Mouse (Mus musculus) macrophage (primary cell): ENCODE data around the gene Fbl. TPM values are rescaled to one million over a fixed set of nuclear protein-coding genes. Genes with fewer than 3 reads are reported as not detected.

Experiments used
- H3K27ac ChIP-seq: fragments of 350-480 bp; formaldehyde crosslinking; 2 replicates; pipeline ENCODE4 v1.9.0; 2021
- H3K36me3 ChIP-seq: fragments of 350-480 bp; formaldehyde crosslinking; 2 replicates; pipeline ENCODE4 v1.9.0; 2021; ENCODE audit errors: inconsistent target
- H3K4me3 ChIP-seq: fragments of 350-480 bp; formaldehyde crosslinking; 2 replicates; pipeline ENCODE4 v1.9.0; 2021; ENCODE audit errors: inconsistent target
- H3K79me2 ChIP-seq: fragments of 350-480 bp; formaldehyde crosslinking; 2 replicates; pipeline ENCODE4 v1.9.0; 2021; ENCODE audit errors: inconsistent target
- WGBS: methylation state at CpG from one replicate; pipeline ENCODE4 v1.1.7; 2026; ENCODE audit warnings: inconsistent platforms; ENCODE audit not compliant: missing documents; 5-methylcytosine and 5-hydroxymethylcytosine counted together
- polyA plus RNA-seq: library from polyadenylated mRNA; stranded (reverse); fragments of 250-400 nt; gene quantifications from 3 replicates; pipeline ENCODE4 v1.2.4, GENCODE M21; 2018; ENCODE audit warnings: inconsistent platforms

Fbl gene
- polyA plus RNA-seq, 1 experiment from 2014 or later = 80.2 TPM

DNA sequence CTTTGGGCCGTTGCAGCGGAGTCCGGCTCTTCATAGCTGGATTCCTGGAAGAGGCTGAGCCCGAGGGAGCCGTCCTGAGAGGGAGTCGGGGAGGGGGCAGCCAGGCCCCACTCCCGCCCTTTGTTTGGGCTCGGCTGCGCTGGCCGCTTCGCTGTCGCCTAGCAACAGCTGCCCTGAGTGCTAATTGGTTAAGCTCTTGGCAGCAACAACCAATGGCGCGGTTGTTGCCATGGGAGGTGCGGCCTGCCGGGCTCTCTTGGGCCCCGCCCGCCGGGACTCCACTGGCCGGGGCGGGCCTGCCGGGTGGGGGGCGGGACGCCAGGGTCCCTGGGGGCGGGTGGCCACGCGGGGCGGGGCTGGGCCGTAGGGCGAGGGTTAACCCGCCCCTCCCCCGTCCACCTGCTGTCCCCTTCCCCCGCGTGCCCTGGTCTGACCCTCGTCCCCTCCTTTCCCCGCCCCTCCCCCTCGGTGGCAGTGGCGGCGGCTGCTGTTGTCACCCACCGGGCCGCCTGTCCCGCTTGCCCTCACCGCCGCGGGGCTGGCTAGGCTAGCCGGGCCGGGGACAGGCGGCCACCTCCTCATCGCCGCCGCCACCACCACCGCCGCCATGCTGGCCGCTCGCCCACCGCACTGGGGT, 10.3 kb downstream of the Fbl start:
- 3% methylated on average over 42 of the region's 56 CpGs for WGBS
- Histone ChIP-seq H3K36me3 (peaks cover 47% of the 10 kb centered on the region), H3K4me3 (peak overlapping the region; percentile 39), H3K27ac (peak overlapping the region; percentile 34; the same call in 1 of the 2 replicates), H3K79me2 (peaks cover 11% of the 10 kb centered on the region)

DNA sequence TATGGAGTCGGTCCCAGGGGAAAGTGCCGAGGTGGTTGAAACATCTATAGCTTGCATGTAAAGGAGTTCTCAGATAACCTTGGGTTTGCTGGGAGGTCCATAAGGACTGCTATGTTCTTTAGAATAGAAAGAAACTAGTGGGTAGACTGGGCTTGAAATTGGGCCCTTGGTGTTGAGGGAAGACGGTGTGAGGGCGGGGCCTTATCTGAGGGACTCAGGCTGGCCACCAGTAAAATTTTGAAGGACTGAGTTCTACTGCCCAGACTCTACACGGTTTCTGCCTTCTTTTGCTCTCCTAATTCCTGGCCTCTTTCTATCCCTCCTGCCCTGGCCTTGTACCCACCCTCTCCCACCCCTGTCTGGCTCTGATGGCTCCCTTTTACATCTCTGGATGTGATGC, 11.4 kb downstream of the Fbl start:
- Histone ChIP-seq H3K36me3 (peaks cover 52% of the 10 kb centered on the region), H3K79me2 (peaks cover 11% of the 10 kb centered on the region), H3K27ac (no peak overlapping the region), H3K4me3 (no peak overlapping the region; the same call in 1 of the 2 replicates)
- 85% methylated on average over 5 of the region's 5 CpGs for WGBS

DNA sequence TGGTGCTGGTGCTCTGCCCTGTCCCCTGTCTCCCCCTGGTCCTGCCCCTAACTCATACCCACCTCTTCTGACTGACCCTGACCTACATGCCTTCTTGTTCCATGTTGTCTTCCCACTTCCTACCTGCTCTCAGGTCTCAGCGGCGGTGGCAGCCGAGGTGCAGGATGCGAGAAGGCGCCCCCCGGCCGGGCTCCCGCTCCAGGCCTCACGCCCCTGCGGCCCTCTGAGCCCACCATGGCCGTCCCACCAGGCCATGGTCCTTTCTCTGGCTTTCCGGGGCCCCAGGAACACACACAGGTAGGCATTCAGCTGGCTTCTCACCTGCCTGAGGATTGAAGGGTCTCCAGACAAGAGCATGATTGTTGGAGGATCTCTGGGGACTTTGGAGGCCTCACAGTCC, 11.9 kb downstream of the Fbl start:
- Histone ChIP-seq H3K79me2 (peaks cover 11% of the 10 kb centered on the region), H3K4me3 (no peak overlapping the region), H3K27ac (no peak overlapping the region), H3K36me3 (peaks cover 53% of the 10 kb centered on the region)
- 93% methylated on average over 12 of the region's 12 CpGs for WGBS

DNA sequence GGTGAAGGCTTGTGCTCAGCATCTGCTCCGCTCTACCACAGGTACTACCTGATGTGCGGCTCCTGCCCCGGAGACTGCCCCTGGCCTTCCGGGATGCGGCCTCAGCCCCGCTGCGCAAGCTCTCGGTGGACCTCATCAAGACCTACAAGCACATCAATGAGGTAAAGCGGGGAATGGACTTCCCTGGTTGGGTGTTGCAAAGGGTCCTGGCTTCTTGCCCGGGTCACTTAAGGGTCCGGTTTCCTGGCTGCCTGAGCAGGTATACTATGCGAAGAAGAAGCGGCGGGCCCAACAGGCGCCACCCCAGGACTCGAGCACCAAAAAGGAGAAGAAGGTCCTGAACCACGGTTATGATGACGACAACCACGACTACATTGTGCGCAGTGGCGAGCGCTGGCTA, 12.8 kb downstream of the Fbl start:
- Histone ChIP-seq H3K79me2 (peaks cover 11% of the 10 kb centered on the region), H3K36me3 (peaks cover 51% of the 10 kb centered on the region), H3K27ac (no peak overlapping the region), H3K4me3 (no peak overlapping the region)
- WGBS = 88% methylated on average over 21 of the region's 22 CpGs

DNA sequence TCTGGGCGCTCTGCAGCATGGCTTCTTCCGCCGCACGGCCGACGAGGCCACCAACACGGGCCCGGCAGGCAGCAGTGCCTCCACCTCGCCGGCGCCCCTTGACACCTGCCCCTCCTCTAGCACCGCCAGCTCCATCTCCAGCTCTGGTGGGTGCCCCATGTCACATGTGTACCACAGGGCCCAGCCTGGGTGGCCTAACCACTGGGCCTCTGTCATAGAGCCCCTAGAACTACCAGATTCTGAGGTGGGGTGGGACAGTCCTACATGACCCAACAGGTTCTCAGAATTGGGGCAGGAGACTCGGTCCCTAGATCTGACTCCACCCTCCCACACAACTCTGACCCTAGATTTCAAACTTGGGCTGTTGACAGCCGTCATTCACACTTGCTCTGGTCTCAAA, 16.4 kb downstream of the Fbl start:
- 93% methylated on average over 13 of the region's 14 CpGs for WGBS
- Histone ChIP-seq H3K4me3 (no peak overlapping the region), H3K79me2 (peaks cover 4% of the 10 kb centered on the region), H3K27ac (no peak overlapping the region), H3K36me3 (peaks cover 49% of the 10 kb centered on the region)

DNA sequence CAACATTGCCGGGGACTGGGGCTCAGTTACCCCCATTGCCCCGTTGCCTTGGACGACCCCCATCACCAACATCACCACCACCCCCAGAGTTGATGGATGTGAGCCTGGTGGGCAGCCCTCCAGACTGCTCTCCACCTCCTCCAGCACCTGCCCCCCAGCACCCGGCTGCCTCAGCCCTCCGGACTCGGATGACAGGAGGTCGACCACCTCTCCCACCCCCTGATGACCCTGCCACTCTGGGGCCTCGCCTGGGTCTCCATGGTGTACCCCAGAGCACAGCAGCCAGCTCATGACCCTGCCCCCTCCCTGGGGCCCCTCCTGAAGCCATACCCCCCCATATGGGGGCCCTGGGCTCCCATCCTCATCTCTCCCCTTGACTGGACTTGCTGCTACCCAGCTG, 17.1 kb downstream of the Fbl start:
- Histone ChIP-seq H3K36me3 (peaks cover 49% of the 10 kb centered on the region), H3K79me2 (no peaks in the 10 kb centered on the region), H3K27ac (no peak overlapping the region), H3K4me3 (no peak overlapping the region)
- 92% methylated on average over 8 of the region's 8 CpGs for WGBS

DNA sequence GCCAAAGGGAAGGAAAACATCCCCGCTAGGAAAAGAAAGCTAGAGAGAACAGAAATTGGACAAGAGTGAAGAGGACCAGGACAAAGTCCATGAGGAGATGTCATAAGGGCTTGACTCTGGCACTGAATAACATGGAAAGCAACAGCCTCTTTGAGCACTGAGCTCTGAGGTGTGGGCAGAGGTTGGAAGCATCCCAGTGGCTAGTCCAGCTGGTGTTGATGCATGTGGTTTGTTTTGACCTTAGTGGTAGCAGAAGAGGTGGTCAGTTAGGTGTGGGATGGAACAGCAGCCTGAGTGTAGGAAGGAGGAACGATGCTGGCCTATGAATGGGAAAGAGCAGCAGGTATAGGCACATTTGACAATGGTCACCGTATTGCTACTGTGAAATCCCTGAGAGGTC, 22.0 kb downstream of the Fbl start:
- H3K4me3 ChIP-seq = no peak overlapping the region
- WGBS = 87% methylated on average over 3 of the region's 3 CpGs
- no peaks in the 10 kb centered on the region for H3K79me2 ChIP-seq
- no peak overlapping the region for H3K27ac ChIP-seq
- peaks cover 12% of the 10 kb centered on the region; the same call in 1 of the 2 replicates for H3K36me3 ChIP-seq

DNA sequence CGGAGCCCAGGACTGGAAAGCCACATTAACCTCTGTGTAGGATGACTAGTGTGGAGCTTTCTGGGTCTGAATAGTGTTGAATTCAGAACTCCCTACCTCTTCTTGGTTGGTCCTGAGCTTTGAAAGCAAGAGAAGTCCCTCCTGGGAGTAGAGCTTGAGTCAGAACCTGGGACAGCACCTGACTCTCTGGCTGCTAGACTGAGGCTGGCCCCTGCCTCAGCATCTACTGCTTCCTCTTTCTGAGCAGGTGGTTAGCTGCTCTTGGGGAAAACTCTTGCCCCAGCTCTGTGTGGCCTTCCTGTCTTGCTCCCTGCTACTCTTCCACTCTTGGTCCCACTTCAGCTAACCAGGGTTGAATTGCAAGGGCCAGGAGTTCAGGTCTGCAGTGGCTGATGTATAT, 22.4 kb downstream of the Fbl start:
- Histone ChIP-seq H3K79me2 (no peaks in the 10 kb centered on the region), H3K4me3 (no peak overlapping the region), H3K36me3 (peaks cover 10% of the 10 kb centered on the region; the same call in 1 of the 2 replicates)

DNA sequence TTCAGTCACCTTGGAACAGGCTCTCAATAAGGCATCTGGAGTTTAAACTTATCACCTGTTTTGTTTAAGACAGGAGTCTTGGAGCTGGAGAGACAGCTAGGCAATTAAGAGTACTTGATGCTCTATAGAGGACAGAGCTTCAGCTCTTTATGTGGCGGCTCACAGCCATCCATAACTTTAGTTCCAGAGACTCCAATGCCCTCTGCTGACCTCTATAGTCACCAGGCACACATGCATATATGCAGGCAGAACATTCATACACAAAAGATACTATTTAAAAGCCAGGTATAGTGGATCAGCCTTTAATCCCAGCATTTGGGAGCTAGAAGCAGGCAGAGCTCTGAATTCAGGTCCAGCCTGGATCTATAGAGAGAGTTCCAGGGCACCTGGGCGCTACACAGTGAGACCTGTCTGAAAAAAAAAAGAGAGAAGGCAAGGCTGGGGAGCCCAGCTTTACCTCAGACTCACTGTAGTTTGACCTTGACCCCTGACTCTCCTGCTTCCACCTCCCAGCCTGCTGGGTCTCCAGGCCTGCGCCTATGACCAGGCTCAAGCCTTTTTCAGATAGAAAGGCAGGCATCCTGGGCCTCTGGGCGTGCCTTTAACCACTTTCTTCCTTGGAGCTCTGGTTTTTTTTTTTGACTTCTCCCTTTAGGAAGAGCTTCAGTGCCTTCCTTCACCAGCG, 26.0 kb downstream of the Fbl start:
- H3K79me2 ChIP-seq = no peaks in the 10 kb centered on the region
- 90% methylated on average over 5 of the region's 5 CpGs for WGBS
- H3K36me3 ChIP-seq = no peaks in the 10 kb centered on the region
- H3K4me3 ChIP-seq = no peak overlapping the region
- H3K27ac ChIP-seq = no peak overlapping the region

More for the DNA sequence above, 22.4 kb downstream of the Fbl start:
- H3K27ac ChIP-seq = no peak overlapping the region
- WGBS = 92% methylated on average over 1 of the region's 1 CpGs

DNA sequence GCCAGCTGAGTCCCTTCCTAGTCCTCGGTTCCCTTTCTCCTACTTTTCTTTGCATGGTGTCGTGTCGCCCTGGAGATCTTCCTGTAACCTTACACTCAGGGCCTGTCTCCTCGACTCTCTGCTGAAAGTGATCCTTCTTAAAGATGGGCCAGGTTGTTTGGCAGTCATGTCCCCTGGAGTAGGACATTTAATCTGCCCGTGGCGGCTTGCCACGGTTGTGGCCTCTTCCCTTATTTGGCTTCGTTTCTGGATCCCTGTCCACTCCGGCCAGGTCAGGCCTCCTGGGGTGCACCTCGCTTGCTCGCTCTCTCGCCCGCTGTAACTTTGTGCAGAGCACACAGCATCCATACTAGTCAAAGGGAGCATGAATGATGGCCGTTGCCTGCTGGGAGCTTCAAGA, 27.0 kb downstream of the Fbl start:
- Histone ChIP-seq H3K79me2 (no peaks in the 10 kb centered on the region), H3K27ac (no peak overlapping the region), H3K36me3 (no peaks in the 10 kb centered on the region), H3K4me3 (no peak overlapping the region)
- WGBS = 81% methylated on average over 13 of the region's 14 CpGs

DNA sequence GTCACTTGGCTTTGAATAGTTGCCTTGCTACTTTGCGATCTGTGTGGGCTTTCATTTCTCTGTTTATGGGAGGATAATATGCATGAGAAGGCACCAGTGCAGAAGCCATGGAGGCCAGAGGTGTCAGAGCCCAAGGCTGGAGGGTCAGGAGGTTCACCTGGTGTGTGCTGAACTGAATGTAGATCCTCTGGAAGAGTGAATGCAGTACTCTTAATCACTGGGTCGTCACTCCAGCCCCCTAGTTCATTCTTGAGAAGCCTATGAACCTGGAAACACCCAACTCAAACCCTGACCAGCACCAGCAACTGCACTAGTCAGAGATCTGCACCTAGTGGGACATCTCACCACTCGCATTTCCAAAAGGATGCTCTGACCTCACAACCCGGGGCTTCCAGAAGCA, 29.5 kb downstream of the Fbl start:
- WGBS = 67% methylated on average over 4 of the region's 4 CpGs
- Histone ChIP-seq H3K27ac (no peak overlapping the region), H3K36me3 (no peaks in the 10 kb centered on the region), H3K4me3 (no peak overlapping the region), H3K79me2 (no peaks in the 10 kb centered on the region)

DNA sequence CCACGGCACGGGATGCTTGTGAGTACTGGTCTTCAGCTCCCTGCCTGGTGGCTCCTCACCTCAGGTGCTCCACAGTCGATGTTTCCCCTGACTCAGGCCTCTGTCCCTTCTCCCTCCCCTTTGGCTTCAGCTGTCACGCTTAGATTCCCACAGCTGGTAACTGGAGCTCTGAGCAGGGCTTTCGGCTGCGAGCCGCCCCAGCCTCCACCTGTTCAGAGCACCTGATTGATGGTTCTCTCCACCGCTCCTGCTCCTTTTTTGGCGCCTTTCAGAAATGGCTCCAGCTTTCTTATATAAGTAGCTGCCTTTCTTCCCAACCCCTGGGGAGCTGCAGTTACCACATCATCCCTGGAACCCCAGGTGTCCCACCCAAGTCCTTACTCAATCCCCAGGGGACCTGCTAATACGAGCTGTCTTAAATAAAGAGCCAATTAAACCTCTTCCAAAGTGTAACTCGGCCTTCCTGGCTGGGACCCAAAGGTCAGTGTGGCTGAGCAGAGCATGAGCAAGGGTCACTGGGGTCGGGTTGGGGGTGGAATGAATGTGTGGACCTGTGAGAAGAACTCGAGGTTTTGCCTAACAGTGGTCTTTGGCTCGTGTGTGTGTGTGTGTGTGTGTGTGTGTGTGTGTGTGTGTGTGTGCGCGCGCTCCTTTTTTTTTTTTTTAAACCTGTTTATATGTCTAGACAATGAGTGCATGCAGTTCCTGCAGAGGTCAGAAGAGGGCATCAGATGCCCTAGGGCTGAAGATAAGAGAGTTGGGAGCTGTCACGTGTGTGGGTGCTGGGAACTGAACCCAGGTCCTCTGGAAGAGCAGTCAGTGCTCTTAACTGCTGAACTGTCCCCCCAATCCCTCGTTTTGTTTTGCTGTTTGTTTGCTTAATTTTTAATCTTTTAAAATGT, 33.9 kb downstream of the Fbl start:
- Histone ChIP-seq H3K27ac (no peak overlapping the region), H3K4me3 (no peak overlapping the region), H3K36me3 (no peaks in the 10 kb centered on the region), H3K79me2 (no peaks in the 10 kb centered on the region)
- 72% methylated on average over 14 of the region's 19 CpGs for WGBS

DNA sequence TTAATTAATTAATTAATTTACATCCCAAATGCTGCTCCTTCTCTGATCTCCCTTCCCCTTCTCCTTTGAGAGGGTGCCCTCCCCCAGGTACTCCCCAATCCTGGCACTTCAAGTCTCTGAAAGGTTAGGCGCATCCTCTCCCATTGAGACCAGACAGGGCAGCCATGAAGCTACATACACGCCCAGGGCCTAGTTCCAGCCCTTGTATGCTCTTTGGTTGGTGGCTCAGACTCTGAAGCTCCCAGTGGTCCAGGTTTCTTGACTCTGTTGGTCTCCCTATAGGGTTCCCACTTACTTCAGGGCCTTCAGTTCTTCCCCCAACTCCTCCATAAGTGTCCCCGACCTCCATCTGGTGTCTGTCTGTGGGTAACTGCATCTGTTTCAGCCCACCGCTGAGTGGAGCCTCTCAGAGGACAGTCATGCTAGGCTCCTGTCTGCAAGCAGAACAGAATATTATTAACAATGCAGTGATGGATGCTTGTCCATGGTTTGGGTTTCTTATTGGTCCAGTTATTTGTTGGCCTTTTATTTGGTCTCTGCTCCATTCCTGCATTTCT, 36.6 kb downstream of the Fbl start:
- WGBS = 91% methylated on average over 4 of the region's 4 CpGs
- Histone ChIP-seq H3K79me2 (no peaks in the 10 kb centered on the region), H3K27ac (no peak overlapping the region)

DNA sequence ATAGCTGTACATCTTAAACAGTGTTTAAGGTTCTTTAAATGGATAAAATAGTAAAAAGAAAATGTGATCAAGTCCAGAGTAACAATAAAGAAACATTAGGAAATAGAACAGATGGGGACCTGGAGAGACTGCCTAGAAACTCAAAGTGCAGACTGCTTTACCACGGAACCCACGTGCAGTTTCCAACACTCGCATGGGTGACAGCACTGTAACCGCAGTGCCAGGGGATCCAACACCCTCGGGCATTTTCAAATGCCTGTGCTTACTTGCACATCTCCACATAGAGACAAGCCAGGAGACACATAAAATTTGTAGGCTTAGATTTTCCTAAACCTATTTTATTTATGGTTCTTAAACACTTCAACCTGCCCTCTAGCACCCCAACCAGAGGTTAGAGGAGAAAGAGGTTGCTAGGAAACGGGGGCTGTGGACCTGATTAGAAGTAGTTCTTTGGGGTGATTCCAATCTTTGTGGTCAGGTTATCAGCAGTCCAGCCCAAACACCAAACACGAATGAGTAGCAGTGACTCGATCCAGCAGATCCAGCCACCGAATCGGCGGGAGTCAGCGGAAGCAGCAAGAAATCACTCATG, 39.0 kb downstream of the Fbl start:
- Histone ChIP-seq H3K36me3 (no peaks in the 10 kb centered on the region), H3K79me2 (no peaks in the 10 kb centered on the region), H3K4me3 (peak overlapping the region; percentile 19; the same call in 1 of the 2 replicates), H3K27ac (peak overlapping the region; percentile 28; the same call in 1 of the 2 replicates)
- 17% methylated on average over 12 of the region's 12 CpGs for WGBS

More for the DNA sequence above, 36.6 kb downstream of the Fbl start:
- no peak overlapping the region for H3K4me3 ChIP-seq
- H3K36me3 ChIP-seq = no peaks in the 10 kb centered on the region
